Mouse (Mus musculus) adrenal gland, adult 8-10 months (tissue): ENCODE measurements at regions not wholly inside any gene's neighbourhood (a gene's known extent, or its start where the extent isn't known, plus 50 kb on each side); places are given as distances from the start of the nearest gene placed in this dataset.

Experiments
- DNase-seq: peaks from one replicate; pipeline ENCODE4 v3.0.0; 2022

GRCm38 (mm10) chr7:84800966-84801365, 52.4 kb upstream of the Olfr291 start:
- no peak for DNase-seq

DNA sequence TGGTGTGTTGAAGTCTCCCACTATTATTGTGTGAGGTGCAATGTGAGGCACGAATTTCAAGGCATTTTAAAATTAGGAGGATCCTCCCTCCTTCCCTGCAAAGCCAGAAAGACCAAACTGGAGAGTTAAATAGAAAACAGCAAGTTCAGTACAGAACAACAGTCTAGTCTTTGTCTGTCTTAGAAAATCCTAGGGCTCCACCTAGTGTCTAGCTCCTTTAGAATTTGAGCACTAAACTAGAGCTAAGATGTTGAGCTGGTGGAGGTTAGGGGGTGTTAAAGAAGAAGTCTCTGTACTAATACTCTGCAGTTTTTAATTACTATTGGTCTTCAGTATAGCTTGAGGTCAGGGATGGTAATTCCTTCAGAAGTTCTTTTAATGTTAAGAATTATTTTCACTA, 58.7 kb upstream of the Olfr291 start:
- DNase-seq: no peak

DNA sequence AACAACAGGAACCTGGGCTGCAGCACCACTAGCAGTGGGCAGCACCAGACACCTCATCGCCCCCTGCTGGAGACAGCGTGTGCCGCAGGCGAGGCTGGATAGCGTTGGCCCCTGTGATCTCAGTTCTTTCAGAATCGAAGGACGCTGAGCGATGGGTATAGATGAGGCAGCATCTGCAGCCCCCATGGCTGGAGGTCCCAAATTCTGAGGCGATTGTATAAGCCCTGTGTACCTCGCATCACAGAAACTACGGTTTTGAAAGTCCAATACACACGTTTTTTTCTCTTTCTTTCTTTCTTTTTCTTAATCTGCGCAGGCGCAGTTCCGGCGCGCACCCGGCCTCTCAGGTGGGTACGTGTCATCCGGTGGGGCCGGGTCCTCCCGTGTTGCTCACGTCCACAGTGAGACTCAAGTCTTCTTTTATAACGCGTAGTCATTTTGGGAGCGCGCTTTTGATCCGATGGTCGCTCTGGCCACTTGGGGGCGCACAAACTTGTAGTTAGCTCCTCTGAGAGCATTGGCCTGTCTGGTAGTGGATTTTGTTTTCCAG, 74.0 kb upstream of the Olfr291 start:
- peak; percentile 80 for DNase-seq

DNA sequence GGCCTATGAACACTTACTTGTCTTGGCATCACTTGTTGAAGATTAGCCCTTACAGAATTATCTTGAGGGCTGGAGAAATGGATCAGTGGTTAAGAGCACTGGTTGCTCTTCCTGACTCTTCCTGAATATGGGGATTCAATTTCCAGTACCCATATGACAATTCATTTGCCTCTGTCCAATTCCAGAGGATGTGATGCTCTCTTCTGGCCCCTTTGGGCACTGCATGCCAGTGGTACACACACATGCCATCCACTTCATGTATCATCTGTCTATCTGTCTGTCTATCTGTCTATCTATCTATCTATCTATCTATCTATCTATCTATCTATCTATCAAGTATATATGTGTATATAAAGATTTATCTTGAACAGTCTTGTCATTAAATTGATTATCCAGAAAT, 75.7 kb upstream of the Olfr291 start:
- DNase-seq: no peak

DNA sequence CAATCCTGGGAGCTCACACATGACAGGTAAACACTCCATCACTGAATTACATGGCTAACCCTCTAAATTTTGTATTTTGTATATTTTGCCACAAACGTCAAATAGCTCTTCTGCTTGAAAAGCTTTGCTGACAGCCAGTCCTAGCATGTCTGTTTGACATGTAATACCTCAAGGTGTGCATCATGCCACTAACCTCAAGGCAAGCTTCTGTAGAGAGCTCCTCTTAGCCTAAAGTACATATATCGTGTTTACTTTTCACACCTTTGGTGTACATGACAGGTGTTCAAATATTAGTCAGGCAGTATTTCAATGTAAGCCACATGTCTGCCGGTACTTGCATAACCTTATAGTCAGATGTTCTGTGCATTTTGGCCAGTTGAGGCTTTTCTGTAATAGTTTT, 66.5 kb upstream of the Zfand6 start:
- no peak for DNase-seq

GRCm38 (mm10) chr7:84753361-84753760, 63.6 kb upstream of the Zfand6 start:
- DNase-seq: no peak

DNA sequence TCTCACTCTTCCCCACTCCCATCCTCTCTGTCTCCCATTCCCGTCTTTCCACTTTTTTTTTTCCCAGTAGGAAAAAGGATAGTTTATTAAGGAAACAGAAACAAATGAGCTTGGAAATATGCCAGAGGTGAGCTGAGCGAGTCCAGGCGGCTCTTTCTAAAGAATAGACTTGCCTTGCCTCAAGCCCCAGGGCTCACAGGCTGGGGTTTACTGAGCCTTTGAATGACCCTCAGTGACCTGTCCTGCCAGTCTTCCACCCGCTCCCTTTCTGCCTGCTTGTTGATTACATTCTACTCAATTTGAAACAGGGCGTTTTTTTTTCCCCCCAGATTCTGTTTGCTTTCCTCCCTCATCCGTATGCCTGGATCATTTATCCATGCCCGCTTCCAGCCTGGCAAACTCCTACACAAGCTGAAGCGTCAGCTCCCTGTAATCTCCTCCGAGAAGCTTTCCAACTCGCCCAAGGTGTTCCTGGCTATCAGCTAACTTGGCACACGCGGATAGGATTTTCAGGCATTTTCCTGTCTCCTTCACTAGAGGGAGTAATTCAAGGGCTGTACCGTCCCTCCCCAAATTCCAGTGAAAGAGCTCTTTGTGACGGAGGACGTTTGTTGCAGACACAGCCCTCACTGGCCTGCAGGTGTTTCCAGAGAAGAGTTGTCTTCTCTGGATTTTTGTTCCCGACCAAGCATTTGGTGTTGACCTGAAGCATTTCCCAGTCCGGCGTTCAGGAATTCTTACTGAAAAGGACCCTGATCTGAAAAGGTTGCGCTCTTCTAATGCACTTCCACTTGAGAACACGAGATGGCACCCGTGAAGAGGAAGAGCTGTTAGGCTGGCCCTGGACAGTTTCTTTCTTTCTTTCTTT, 59.9 kb upstream of the Zfand6 start:
- DNase-seq: peak; percentile 31

DNA sequence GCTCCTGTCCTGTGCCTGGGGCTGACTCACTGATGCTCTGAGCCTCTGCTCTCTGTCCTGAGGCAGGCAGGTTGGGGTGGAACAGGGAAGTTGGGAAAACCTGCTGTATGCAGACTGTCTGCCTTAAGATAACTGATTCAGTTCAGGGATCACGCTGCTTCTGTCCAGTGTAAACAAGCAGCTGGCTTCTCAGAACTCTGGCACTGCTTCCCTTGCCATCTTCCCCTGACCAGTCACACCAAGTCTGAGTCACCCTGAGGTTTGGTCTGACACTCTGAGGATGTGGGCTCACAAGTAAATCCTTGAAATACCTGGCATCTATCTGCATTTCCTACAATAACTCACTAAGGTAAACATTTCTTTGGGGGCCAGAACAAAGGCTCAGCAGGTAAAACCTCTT, 58.1 kb upstream of the Zfand6 start:
- DNase-seq: no peak

- no peak for DNase-seq
These were observed 54.7 kb upstream of the Zfand6 start for GRCm38 (mm10) chr7:84744321-84745070.

DNA sequence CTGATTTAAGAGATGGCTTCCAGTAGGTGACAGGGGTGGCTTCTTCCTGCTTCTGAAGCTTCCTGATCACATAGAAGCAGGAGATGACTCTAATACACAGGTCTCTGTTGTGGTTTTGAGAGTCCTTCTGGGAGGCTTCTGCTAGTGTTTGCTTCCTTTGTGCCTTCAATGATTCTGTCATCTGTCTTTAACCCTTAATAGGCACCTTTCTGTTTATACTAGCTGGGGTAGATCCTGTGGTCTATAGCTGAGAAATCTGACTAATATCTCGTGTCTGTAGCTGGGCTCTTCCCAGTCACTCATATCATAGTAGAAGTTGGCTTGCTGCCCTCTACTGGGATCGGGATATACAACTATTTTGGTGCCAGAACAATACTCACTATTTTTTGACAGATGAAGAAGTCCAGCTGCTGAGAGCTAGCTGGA, 50.2 kb upstream of the Zfand6 start:
- DNase-seq: peak; percentile 8
